Mouse (Mus musculus) midbrain, embryonic 13.5 days (tissue): ENCODE data around the gene Eml4. TPM values are rescaled to one million over a fixed set of nuclear protein-coding genes. Genes with fewer than 3 reads are reported as not detected.

ENCODE experiments used
- ATAC-seq: fragments of 200-750 bp; cut with Nextera tagmentation; 2 replicates; pipeline ENCODE4 v1.8.0; 2017; ENCODE audit warnings: mild to moderate bottlenecking, moderate TSS enrichment, moderate library complexity
- H3K27ac ChIP-seq: fragments of 300-500 bp; sonication (generic); 2 replicates; pipeline ENCODE4 v1.5.1; 2015; ENCODE audit warnings: inconsistent platforms, mild to moderate bottlenecking, moderate library complexity
- H3K27me3 ChIP-seq: fragments of 300-500 bp; sonication (generic); 2 replicates; pipeline ENCODE4 v1.6.1; 2015; ENCODE audit warnings: mild to moderate bottlenecking, inconsistent platforms
- H3K36me3 ChIP-seq: fragments of 300-500 bp; sonication (generic); 2 replicates; pipeline ENCODE4 v1.6.1; 2015; ENCODE audit warnings: mild to moderate bottlenecking, inconsistent platforms
- H3K4me1 ChIP-seq: fragments of 300-500 bp; sonication (generic); replicated peaks from 2 replicates; pipeline ENCODE4 v1.6.1; 2015; ENCODE audit warnings: inconsistent platforms
- H3K4me2 ChIP-seq: fragments of 300-500 bp; sonication (generic); replicated peaks from 2 replicates; pipeline ENCODE4 v1.6.1; 2015; ENCODE audit warnings: moderate library complexity, mild to moderate bottlenecking, inconsistent platforms
- H3K4me3 ChIP-seq: fragments of 300-500 bp; sonication (generic); replicated peaks from 2 replicates; pipeline ENCODE4 v1.5.1; 2015; ENCODE audit warnings: mild to moderate bottlenecking, inconsistent platforms
- H3K9ac ChIP-seq: fragments of 300-500 bp; sonication (generic); replicated peaks from 2 replicates; pipeline ENCODE4 v1.6.1; 2015; ENCODE audit warnings: mild to moderate bottlenecking, inconsistent platforms
- H3K9me3 ChIP-seq: fragments of 300-500 bp; sonication (generic); 2 replicates; pipeline ENCODE4 v1.6.1; 2016; ENCODE audit warnings: mild to moderate bottlenecking, inconsistent platforms
- WGBS: fragments of 180-500 bp; shearing (Covaris S2); methylation state at CpG from one replicate; pipeline ENCODE4 v1.1.7; 2015; 5-methylcytosine and 5-hydroxymethylcytosine counted together
- polyA plus RNA-seq: library from polyadenylated mRNA; unstranded; fragments of >200 nt; fragmentation: Nextera tagmentation; extraction: Ambion mirVana; gene quantifications from 2 replicates; pipeline ENCODE4 v1.2.1, GENCODE M21; 2015

Eml4 gene
- polyA plus RNA-seq, 1 experiment from 2014 or later: 35.1 TPM

DNA sequence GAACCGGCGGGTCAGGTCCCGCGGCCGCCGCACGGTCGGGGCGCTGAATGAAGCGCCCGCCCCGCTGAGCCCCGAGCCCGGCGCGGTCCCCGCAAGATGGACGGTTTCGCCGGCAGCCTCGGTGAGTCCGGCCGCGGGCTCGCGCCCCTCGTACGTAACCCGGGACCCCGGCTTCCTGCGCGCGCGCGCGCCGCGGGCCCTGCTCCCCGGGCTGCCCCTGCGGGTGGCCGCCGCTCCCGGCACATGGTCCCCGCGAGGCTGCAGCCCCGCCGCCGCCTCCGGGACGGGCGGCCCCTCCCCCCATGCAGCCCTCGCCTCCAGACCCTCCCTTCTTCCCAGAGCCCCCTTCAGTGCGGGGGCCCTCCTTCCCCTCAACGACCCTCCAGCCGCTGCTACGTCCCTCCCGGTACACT, 394 bp downstream of the Eml4 start:
- Histone ChIP-seq H3K4me3 (peak overlapping the region; percentile 84), H3K27me3 (no peaks in the 10 kb centered on the region), H3K4me2 (peak overlapping the region; percentile 79), H3K4me1 (peaks cover 26% of the 10 kb centered on the region), H3K9ac (peak overlapping the region; percentile 91), H3K36me3 (no peaks in the 10 kb centered on the region), H3K9me3 (no peaks in the 10 kb centered on the region), H3K27ac (peak overlapping the region; percentile 90)
- ATAC-seq: peak; percentile 83
- WGBS: 0% methylated on average over 5 of the region's 57 CpGs

DNA sequence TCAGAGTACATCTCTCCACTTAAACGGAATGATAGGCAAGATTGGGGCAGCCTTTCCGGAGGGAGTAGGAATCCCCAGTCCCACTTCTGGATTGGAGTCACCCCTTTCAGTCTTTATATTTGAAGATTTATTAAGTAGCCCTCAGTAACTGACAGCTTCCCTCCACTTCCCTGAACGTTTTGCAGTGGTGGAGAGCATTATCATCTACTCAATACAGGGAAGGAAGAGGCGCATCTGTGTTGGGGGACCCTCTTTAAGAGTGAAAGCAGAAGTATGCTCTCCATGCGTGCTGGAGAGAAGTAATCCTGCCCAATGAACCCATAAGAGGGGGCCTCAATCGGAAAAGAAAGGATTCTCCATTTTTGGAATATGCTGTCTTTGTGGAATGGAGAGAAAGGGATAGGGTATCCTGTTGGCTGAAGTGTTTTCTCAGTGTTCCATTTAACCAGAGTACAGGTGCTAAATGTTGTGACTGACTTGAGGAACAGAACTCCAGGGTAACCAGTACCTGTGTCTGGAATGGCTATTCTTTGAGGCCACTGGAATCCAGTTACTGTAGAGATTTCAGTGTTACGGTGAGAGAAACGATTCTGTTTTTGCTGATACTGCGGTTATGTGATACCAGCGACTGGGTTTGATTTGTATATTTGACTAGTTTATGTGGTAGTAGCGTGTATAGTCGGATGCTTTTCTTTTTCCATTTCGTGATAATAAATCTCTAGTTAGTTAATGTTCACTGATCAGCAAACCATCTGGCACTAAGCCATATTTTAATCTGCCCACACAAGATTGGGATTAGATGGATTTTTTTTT, 1.1 kb downstream of the Eml4 start:
- H3K9ac ChIP-seq: peak overlapping the region; percentile 91
- H3K9me3 ChIP-seq: no peaks in the 10 kb centered on the region
- no peaks in the 10 kb centered on the region for H3K27me3 ChIP-seq
- H3K27ac ChIP-seq: peak overlapping the region; percentile 90
- H3K4me1 ChIP-seq: peaks cover 26% of the 10 kb centered on the region
- peak overlapping the region; percentile 79 for H3K4me2 ChIP-seq
- H3K4me3 ChIP-seq: peak overlapping the region; percentile 84
- H3K36me3 ChIP-seq: no peaks in the 10 kb centered on the region
- WGBS: 16% methylated on average over 13 of the region's 13 CpGs
- peak; percentile 14; the same call in 1 of the 2 replicates for ATAC-seq

DNA sequence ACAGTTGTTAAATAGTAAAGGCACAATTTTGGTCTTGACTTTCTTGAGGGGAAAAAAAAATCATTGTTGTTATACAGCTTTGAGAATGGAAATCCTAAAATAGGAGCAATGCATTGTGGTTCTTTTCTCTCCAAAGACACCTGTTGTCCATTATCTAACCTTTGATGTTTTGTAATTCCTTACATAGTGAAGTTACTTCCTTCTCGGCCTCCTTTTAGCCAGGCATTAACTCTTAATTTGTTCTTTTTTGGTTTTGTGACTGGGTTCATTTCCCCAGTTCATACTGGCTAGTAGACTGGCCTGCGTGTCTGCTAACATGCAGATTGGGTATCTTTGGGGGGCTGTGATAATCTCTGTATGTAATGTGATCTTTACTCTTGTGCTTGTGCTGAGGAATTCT, 1.7 kb downstream of the Eml4 start:
- H3K9ac ChIP-seq: 0 out of 2 replicates have a peak overlapping the region, but pooled peaks have one; percentile 14
- no peak for ATAC-seq
- H3K27me3 ChIP-seq: no peaks in the 10 kb centered on the region
- peaks cover 26% of the 10 kb centered on the region for H3K4me1 ChIP-seq
- WGBS: 2% methylated on average over 2 of the region's 2 CpGs
- peak overlapping the region; percentile 79 for H3K4me2 ChIP-seq
- H3K36me3 ChIP-seq: no peaks in the 10 kb centered on the region
- peak overlapping the region; percentile 84 for H3K4me3 ChIP-seq
- no peaks in the 10 kb centered on the region for H3K9me3 ChIP-seq
- H3K27ac ChIP-seq: no peak overlapping the region

DNA sequence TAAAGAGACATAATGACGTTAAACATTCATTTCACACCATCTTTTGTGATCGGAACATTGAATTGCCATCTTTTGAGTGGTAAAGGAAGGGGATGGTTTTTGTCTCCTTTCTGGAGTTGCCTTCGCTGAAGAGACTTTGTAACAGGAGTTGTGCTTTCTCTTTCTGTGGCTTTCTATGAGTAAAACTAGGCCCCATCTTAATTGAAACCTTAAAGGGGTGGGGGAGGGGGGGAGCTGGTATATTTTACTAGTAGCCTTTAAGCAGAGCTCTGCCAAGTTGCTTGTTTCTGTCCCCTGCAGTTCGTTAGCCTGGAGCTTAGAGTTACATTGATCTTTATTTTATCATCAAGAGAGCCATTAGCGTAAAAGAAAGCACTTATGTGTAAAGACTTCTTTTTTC, 2.3 kb downstream of the Eml4 start:
- Histone ChIP-seq H3K36me3 (no peaks in the 10 kb centered on the region), H3K9me3 (no peaks in the 10 kb centered on the region), H3K4me2 (peak overlapping the region; percentile 79), H3K4me1 (peaks cover 26% of the 10 kb centered on the region), H3K9ac (0 out of 2 replicates have a peak overlapping the region, but pooled peaks have one; percentile 10), H3K4me3 (peak overlapping the region; percentile 84), H3K27ac (no peak overlapping the region), H3K27me3 (no peaks in the 10 kb centered on the region)
- no peak for ATAC-seq
- 15% methylated on average over 5 of the region's 5 CpGs for WGBS

DNA sequence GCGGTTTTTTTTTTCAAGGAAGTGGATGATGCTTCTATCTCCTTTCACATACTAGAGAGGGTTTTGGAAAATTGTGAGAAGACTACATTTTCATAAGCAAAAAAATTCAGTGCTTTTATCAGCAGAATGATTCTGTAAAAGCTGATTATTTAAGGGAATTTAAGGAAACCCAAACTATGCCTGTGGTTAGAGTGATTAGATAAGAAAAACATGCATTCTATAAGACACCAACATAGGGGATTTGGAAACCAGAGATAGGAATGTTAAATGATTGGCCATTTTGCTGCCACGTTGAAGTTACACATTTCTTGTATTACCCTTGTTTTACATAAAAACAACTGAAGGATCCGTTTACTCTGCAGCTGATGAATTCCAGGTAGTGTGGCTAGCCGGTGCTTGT, 2.7 kb downstream of the Eml4 start:
- Histone ChIP-seq H3K36me3 (no peaks in the 10 kb centered on the region), H3K9ac (no peak overlapping the region), H3K4me3 (no peak overlapping the region), H3K4me1 (peaks cover 26% of the 10 kb centered on the region), H3K4me2 (no peak overlapping the region), H3K27ac (no peak overlapping the region), H3K9me3 (no peaks in the 10 kb centered on the region), H3K27me3 (no peaks in the 10 kb centered on the region)
- WGBS: 68% methylated on average over 4 of the region's 4 CpGs
- no peak for ATAC-seq

DNA sequence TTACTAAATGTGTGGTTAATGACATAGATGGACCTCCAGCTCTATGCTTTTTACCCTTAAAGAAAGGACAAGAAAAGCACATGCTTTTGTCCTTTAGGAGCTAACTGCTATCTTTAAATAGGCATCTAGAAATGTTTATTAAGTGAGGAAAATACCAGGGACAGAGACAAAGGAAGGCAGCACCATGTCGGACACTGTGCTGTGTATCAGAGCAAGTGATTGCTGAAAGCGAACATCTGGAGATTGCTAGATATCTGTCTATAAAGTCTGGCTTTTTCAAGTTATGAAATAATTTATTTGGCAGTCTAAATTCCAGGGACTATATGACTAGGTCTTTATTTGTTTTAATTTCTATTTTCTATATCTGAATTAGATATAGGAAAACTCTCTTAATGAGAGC, 4.8 kb downstream of the Eml4 start:
- H3K36me3 ChIP-seq: no peaks in the 10 kb centered on the region
- H3K4me3 ChIP-seq: no peak overlapping the region
- H3K9ac ChIP-seq: no peak overlapping the region
- ATAC-seq: no peak
- 87% methylated on average over 2 of the region's 2 CpGs for WGBS
- no peaks in the 10 kb centered on the region for H3K27me3 ChIP-seq
- no peak overlapping the region for H3K4me2 ChIP-seq
- H3K9me3 ChIP-seq: no peaks in the 10 kb centered on the region
- no peak overlapping the region for H3K27ac ChIP-seq
- peaks cover 22% of the 10 kb centered on the region for H3K4me1 ChIP-seq

DNA sequence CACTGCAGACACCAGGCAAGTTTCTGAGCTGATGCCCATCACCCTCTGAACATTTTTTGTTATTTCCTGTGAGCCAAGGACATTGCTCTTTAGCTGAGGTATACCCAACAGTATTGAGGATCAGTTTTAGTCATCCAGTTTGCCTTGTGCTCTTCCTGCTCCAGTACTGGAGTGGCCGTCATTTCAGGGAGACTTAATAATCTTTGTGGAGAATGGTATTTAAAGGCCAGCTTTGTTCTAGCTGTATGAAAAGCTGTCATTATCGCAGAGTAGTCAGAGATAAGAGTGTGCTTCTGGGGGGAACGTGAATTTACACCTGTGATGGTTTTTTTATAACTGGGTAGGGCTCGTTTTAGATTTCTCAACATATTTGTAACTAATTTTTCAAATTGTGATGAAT, 9.2 kb downstream of the Eml4 start:
- Histone ChIP-seq H3K4me2 (no peak overlapping the region), H3K4me1 (no peaks in the 10 kb centered on the region), H3K36me3 (no peaks in the 10 kb centered on the region), H3K9me3 (no peaks in the 10 kb centered on the region), H3K27me3 (no peaks in the 10 kb centered on the region), H3K27ac (no peak overlapping the region), H3K9ac (no peak overlapping the region), H3K4me3 (no peak overlapping the region)
- no peak for ATAC-seq
- 85% methylated on average over 4 of the region's 4 CpGs for WGBS

DNA sequence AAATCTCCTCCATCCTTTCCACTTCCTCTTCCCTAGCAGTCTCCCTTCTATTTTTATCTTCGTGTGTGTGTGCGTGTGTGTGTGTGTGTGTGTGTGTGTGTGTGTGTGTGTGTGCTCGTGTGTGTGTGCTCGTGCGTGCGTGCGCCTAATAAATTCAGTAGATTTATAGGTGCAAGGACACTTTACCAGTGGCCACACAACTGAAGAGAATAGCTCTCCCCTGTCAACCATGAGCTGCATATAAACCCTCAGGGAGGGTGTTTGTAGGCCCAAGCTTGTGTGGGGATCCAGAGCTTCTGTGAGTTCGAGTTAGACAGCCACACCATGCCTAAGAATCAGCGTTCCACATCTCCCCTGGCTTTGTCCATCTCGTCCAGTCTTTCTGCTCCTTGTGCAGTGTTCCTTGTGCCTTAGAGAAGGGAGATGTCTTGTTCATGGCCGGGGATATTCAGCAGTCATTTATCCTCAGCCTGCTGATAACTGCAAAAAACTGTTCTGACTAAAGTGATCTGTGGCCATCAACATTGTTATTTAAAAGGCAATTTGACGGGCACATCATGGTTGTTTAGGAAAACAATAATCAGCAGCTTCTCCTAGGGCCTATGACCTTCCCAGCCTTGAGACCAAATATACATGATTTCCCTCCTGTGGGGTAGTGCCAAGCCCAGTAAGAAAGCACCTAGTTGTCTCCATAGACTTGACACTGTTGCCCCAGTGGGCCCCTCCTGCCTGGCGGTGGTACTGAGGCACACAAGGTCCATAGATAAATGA, 10.2 kb downstream of the Eml4 start:
- 0 out of 2 replicates have a peak, but pooled peaks cover 2% of the 10 kb centered on the region for H3K4me1 ChIP-seq
- no peaks in the 10 kb centered on the region for H3K9me3 ChIP-seq
- no peak overlapping the region for H3K4me3 ChIP-seq
- 82% methylated on average over 13 of the region's 13 CpGs for WGBS
- H3K27ac ChIP-seq: no peak overlapping the region
- H3K9ac ChIP-seq: no peak overlapping the region
- no peak for ATAC-seq
- no peaks in the 10 kb centered on the region for H3K27me3 ChIP-seq
- H3K36me3 ChIP-seq: no peaks in the 10 kb centered on the region
- H3K4me2 ChIP-seq: no peak overlapping the region

DNA sequence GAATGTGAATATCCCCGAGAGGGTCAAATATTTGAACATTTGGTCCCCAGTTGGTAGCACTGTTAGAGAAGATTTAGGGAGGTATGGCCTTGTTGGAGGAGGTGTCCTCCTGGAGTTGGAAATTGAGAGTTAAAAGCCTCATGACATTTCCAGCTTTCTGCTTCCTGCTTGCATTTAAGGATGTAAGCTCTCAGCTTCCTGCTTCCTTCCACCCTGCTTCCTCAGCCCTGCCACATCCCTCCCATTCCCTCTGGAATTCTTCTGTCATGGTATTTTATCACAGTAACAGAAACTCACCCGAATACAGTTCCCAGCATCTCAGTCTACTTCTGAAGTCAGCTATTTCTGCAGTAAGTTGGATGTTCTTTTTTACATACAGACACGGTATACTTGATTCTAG, 12.3 kb downstream of the Eml4 start:
- no peak overlapping the region for H3K4me2 ChIP-seq
- no peaks in the 10 kb centered on the region for H3K9me3 ChIP-seq
- no peaks in the 10 kb centered on the region for H3K36me3 ChIP-seq
- no peaks in the 10 kb centered on the region for H3K27me3 ChIP-seq
- H3K4me3 ChIP-seq: no peak overlapping the region
- H3K4me1 ChIP-seq: 0 out of 2 replicates have a peak, but pooled peaks cover 3% of the 10 kb centered on the region
- H3K27ac ChIP-seq: no peak overlapping the region
- ATAC-seq: no peak
- H3K9ac ChIP-seq: no peak overlapping the region
- 86% methylated on average over 3 of the region's 3 CpGs for WGBS

DNA sequence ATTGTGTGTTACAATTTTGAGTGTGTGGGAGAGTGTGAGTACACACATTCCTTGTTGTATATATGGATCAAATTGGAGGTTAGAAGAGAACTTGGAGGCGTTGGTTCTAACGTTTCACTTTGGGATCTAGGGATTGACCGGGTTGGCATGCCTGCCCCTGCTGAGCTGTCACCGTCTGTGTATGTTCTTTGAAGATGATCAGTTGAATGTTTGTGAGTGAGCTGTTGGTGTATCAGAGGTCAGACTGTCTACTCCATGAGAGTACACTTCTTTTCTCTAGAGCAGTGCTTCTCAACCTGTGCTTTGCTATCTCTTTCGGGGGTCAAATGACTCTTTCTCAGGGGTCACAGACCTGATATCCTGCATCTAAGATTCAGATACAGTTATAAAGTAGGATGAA, 13.6 kb downstream of the Eml4 start:
- H3K4me2 ChIP-seq: no peak overlapping the region
- H3K9ac ChIP-seq: no peak overlapping the region
- no peak overlapping the region for H3K4me3 ChIP-seq
- H3K36me3 ChIP-seq: no peaks in the 10 kb centered on the region
- H3K9me3 ChIP-seq: no peaks in the 10 kb centered on the region
- ATAC-seq: no peak
- no peak overlapping the region for H3K27ac ChIP-seq
- 0 out of 2 replicates have a peak, but pooled peaks cover 3% of the 10 kb centered on the region for H3K4me1 ChIP-seq
- no peaks in the 10 kb centered on the region for H3K27me3 ChIP-seq
- 79% methylated on average over 5 of the region's 5 CpGs for WGBS

DNA sequence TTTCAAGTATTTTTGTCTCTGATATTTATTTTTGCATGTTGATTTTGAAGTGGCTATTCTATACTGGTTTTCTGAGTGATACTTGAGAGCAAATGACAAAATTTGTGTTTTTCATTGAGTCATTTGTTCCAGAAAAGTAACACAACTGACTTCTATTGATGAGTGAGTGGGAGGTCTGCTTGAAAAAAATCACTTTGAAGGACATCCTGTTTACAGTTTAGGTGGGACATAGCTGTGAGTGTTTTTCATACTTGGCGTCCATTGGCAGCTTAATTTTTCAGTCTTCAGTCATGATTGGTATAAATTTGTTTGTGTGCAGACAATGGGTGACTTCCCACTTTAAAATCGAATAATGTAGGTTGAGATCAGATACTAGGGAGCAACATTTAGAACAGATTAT, 14.4 kb downstream of the Eml4 start:
- Histone ChIP-seq H3K36me3 (no peaks in the 10 kb centered on the region), H3K27ac (no peak overlapping the region), H3K4me2 (no peak overlapping the region), H3K27me3 (no peaks in the 10 kb centered on the region), H3K4me3 (no peak overlapping the region), H3K9ac (no peak overlapping the region), H3K4me1 (0 out of 2 replicates have a peak, but pooled peaks cover 3% of the 10 kb centered on the region), H3K9me3 (no peaks in the 10 kb centered on the region)
- no peak for ATAC-seq
- 92% methylated on average over 2 of the region's 2 CpGs for WGBS

DNA sequence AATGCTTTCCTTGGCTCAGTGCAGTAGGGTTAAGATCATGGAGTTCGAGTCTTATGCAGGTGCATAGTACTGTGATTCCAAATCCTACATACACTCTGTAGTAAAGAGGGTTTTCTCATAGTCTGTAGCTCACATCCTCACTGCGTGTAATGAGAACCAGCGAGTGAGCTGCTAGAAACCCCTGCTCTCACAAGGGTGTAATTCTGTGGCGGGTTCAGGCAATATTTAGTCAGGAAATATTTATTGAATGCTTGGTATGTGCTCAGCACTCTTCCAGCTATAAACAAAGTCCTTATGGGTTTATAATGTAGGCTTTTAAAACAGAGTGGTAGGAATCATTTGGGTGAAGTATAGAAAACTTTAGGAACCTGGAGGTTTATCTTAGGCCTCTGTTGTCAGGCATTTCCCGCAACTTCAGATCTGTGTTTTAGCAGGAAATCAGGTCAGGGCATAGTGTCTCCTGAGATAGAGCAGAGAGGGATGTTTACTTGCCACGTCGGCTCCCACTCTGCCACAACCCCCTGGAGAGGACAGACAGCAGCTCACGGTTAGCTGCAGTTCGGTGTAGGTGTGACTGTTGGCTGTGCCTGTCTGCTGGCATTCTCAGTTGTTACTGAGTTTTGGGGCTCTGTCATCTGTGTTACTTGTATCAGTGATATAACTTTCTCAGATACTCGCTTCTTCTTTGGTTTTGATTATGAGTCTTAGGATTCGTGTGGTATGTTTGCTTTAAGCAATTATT, 15.1 kb downstream of the Eml4 start:
- 67% methylated on average over 11 of the region's 11 CpGs for WGBS
- ATAC-seq: no peak

More for the DNA sequence above, 15.1 kb downstream of the Eml4 start:
- Histone ChIP-seq H3K27me3 (no peaks in the 10 kb centered on the region), H3K4me3 (no peak overlapping the region), H3K9me3 (no peaks in the 10 kb centered on the region), H3K36me3 (no peaks in the 10 kb centered on the region), H3K27ac (no peak overlapping the region), H3K9ac (no peak overlapping the region), H3K4me2 (no peak overlapping the region), H3K4me1 (0 out of 2 replicates have a peak, but pooled peaks cover 3% of the 10 kb centered on the region)
